Mouse (Mus musculus): ENCODE measurements at regions not wholly inside any gene's neighbourhood (a gene's known extent, or its start where the extent isn't known, plus 50 kb on each side); places are given as distances from the start of the nearest gene placed in this dataset.

DNA sequence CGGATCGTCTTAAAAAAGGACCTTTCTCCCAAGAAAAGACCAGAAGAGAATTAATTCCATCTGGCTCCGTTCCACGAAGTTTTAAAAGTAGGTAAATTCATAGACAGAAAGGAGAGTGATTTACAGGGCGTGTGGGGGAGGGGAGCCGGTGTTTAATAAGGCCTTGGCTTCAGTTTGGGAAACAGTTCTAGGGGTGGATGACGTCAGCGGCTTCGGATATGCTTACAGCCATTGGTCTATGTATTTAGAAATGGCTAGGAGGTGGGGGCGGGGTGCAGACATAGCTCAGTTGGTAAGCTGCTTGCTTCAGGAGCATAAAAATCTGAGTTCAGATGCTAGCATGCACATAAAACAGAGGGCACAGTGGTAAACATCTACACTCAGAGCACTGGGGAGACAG lies 127.0 kb downstream of the Gadd45g start:
- no peak for DNase-seq (ENCODE audit: low spot score)

DNA sequence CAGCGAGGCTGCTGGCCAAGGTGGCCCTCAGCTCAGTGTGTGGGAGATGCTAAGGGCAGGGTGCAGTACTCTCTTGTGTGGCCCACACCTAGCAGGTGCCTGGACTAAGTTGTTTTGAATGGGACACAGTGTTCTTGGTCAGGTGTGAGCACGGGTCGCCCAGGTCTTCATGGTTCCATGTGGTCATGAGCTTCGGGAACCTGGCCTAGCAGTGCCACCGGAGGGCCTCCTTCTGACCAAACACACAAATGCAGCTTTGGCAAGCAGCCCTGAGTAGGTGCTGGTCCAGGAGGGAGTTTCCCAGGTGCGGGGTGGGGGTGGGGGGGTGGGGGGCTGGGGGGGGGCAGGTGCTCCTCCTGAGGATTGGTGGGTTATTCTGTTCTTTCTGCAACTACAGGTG lies 127.6 kb downstream of the Gadd45g start:
- no peak for DNase-seq (ENCODE audit: low spot score)

DNA sequence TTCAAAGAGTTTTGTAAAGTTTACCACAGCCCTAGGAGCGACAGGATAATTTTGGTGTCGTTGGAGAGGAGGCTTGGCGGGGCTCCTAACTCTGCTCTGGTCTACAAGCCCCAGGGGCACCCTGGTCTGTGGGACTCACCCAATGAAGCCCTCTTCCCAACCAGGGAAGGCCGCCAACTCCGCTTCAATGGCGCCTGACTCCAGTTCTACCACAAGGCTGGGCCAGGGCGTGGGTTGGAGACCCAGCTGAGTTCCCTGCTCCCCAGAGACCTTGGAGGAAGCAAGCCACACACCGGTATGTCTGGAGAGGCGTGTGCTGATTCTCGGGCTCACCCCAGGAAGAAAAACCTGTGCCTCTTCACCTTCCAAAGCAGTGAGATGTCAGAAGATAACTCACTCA lies 128.9 kb downstream of the Gadd45g start:
- DNase-seq (ENCODE audit: low spot score), result no peak

DNA sequence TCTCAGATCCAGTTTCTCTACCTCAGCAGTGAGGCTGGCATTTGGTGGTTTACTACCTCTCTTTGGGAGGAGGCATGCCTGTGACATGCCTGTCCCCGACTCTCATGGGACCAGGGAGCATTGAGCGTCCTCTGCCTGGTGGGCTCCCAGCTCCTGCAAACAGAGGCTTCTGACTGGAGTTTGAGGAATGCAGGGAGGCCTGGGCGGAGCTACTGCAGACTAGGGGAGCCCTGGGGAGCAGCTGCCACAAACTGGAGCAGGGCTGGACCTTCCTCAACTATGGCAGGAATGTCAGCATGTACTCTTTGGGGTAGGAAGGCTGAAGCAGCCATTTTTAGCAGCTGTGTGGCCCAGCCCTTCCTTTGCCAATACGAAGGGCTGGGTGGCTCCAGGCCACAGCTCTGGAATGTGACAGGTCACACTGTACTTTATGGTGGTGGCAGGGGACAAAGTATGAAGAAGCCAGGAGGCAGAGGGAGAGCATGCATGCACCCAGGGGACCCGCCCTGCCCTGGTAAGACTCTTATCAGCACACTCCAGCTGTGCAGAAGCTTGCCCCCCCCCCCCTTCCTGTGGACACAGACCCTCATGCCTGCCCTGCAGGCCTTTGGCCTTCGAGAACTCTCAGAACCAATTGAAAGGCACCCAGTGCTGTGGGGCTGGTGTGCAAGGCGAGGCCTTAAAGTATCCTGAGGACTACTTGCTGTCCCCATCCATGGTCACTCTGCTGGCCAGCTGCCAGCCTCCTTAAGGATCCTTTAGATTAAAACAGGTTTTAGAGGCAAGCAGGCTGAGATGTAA lies 129.5 kb downstream of the Gadd45g start:
- DNase-seq (ENCODE audit: low spot score), result peak; percentile 50

DNA sequence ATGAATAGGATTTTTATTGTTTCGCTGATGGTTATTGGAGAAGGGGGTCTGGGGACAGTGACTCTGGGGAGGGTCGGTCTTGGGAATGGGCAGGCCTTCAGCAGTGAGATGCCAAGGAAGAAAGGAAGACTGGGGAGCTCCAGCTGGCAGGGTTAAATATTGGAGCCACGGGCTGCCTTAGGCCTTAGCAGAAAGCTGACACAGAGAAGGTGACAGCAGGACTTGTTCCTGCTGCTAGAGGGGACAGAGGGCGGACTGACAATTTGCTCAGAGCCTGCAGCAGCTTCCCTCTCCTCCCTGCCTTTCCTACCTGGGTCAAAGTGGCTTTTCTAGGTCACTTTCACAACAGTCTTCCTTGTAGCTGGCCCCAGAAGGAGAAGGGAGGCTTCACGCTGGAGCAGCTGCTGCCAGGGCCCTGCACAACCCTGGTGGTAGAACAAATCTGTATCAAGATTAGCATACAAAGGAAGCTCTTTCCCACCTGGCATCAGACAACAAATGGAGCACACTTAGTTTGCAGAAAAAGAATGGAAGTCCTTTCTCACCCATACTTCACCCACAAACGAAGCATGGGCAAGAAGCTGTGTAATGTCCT lies 130.2 kb downstream of the Gadd45g start:
- no peak for DNase-seq (ENCODE audit: low spot score)

DNA sequence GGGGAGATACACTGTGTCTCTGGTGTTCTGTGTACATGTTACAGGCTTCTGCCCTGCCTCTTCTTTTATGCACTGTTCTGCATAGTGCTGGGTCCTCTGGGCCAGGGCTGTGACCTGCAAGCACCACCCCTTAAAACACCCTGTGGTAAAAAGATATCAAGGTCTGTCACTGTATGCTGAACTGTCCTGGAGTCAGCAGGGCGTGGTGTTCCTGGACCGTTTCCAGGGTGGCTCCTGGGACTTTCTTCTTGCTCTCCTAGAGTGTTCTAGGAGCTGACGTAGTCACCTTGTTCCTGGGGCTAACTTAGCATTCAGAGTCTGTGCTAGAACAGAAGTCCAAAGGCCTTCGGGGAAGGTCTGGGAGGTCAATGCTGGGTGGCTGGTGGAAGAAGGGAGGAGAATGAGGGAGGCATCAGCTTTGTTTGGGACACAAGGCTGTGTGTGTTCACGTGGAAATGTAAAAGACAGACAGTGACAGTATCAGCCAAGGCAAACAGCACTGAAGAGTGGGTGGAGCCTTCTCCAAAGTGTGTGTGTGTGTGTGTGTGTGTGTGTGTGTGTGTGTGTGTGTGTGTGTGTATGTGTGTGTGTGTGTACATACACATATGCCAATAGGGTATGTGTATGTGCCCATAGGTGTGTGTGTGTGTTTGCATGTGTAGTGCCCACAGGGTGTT lies 133.0 kb downstream of the Gadd45g start:
- peak; percentile 40 for DNase-seq (ENCODE audit: low spot score)

DNA sequence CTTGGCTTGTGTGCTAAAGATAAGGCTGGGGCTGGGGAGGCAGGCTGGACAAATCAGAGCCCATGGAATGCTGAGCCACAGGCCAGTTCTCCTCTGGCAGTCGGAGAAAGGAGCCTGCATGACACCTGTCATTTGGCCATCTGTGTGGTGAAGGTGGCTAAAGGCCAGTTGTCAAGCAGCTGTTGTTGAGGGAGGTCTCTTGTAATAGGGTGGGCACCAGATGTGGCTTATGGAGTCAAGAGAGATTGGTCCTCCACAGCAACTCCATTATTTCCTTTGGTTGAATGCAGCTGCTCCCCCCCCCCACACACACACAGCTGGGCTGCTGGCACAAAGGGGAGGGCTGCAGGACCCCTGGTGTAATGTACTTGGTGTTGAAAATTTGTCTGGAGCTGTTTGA lies 133.9 kb downstream of the Gadd45g start:
- no peak for DNase-seq (ENCODE audit: low spot score)

DNA sequence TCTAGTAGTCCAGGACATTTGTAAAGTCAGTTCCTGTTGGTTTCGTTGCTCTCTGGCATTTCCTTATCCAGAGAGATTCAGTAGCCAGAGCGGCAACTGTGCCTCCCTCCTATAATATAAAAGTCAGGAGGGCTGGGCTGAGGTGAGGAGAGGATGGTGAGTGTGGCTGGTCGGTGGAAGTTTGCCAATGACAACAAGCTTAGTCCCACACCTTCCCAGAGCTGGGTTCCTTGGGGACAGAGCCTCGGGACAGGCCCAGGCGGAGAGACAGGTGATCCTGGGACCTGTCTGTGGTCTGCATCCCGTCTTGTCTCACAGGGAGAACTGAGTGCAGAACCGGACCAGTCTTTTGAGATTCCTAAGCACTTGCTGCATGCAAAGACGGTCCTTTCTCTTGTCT lies 136.5 kb downstream of the Gadd45g start:
- DNase-seq (ENCODE audit: low spot score), result no peak

DNA sequence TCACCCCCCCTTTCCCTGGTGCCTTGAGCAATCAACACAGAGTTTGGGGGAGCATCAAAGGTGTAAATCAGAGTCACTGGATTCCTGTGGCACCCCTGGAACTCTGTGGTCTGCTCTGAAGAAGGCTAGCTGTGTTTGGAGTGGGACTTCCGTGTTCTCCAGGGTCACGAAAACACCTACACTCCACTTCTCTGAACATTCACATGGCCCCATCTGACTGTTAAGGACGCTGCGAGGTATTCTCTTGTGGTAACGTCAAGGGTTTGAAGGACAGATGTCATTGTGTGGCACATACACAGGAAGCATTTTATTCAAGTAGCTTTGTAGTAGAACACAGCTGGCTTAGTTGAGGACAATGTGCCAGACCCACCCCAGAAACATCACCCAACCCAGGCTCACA lies 137.1 kb downstream of the Gadd45g start:
- DNase-seq (ENCODE audit: low spot score), result no peak

DNA sequence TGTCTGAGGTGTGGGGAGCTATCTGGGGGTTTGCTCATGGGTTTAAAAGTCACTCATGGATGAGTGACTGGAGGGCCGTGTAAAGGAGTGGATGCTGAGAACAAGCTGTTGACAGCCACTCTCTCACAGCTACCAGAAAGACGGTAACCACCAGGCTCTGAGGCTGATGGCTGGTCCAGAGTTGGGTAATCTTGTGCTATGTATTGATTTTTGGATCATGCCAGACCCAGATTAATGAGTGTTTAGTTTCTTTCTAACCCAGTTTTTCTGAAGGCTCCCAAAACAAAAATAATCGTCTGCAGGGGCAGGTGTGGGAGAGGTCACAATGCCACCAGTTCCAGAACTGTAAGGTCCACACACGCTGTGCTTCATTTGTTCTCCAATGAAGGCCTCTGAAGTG lies 144.9 kb downstream of the Gadd45g start:
- DNase-seq (ENCODE audit: low spot score), result no peak

DNA sequence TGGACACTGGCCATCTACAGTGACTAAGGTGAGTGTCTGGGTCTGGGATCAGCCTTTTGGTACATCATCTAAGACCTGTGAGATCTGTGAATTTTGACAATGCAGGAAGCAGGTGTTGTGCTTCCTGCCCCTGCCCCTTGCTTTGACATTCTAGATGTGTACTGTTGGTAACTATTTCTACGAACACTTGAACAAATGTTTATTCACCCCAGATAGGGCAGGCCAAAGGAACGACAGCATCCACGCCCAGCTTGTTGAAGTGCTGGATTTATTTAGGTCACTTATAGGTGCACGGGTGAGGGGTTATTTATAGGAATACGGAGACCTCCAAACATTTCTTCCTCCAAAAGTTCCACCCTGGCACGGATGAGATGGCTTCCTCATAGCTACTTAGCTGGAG lies 146.4 kb downstream of the Gadd45g start:
- DNase-seq (ENCODE audit: low spot score), result no peak

DNA sequence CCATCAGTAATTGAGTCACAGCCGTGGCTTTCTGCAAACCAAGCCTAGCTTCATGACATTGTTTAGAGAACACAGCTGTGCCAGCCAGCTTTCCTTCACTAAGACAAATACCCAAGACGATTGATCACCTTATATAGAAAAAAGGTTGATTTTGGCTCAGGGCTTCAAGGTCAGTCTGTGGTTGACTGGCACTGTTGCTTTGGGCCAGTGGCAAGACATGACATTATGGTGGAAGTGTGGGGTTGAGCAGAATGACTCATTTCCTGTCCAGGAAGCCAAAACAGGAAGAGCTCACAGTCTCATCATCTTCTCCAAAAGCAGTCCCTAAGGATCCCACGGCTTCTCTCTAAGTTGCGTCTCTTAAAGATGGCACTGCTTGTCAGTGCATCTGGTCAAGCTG lies 149.7 kb downstream of the Gadd45g start:
- DNase-seq (ENCODE audit: low spot score), result no peak

DNA sequence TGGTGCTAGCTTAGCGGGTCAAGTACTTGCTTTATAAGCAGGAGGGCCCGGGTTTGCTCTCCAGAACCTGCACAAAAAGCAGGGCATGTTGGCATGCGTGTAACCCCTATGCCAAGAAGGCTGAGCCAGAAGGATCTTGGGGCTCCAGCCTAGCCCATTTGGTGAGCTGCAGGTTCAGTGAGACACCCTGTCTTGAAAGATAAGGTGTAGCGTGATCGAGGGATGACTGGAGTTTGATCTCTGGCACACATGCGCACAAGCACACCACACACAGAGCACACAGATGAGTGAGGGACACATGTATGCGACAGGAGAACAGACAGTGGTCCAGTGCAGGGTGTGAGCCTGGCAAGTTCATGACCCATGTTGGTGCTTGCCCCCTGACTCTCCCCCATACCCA lies 152.1 kb downstream of the Gadd45g start:
- DNase-seq (ENCODE audit: low spot score), result no peak

DNA sequence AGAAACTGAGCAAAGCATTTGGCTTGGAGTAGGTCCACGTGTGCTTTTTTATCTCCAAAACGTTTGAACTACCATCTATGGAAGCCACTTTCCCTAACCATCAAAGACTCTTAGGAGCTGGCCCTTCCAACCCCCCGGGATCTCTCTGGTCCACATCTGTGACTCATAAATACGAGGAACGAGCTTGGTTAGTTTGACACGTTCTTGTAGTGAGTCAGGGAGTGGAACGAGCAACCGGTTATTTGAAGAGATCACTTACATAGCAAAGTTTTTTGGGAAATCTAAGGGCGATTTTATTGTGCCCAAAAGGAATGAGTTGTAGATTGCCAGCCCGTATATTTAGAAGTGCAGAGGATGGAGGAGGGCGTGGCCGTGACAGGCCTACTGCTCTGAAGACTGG lies 155.3 kb downstream of the Gadd45g start:
- no peak for DNase-seq (ENCODE audit: low spot score)

DNA sequence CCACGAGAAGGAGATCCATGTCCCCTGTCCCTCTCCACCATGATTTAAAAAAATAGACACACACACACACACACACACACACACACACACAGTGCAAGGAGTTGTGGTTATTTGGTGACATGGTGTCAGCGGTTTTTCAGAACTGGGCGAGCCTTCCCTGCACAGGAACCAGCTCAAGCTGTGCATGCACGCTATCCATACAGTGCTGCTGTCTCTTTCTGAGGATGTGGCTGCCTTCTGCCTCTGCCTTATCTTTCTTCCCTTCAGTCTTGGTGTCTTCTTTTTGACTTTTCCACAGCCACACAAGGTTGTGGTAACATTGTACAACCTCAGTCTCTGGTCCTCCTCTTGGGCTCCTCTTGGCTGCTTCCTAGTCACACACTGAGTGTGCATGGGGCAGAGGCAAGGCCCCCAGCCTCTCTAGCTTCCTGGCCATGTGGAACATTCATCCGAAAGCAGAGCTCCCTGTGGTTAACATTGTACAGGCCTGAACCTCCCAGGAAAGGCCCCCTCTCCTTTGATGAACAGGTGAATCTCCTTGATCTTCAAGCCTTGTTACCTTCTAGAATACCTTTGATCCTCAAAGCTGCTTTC lies 157.6 kb downstream of the Gadd45g start:
- DNase-seq (ENCODE audit: low spot score), result no peak

DNA sequence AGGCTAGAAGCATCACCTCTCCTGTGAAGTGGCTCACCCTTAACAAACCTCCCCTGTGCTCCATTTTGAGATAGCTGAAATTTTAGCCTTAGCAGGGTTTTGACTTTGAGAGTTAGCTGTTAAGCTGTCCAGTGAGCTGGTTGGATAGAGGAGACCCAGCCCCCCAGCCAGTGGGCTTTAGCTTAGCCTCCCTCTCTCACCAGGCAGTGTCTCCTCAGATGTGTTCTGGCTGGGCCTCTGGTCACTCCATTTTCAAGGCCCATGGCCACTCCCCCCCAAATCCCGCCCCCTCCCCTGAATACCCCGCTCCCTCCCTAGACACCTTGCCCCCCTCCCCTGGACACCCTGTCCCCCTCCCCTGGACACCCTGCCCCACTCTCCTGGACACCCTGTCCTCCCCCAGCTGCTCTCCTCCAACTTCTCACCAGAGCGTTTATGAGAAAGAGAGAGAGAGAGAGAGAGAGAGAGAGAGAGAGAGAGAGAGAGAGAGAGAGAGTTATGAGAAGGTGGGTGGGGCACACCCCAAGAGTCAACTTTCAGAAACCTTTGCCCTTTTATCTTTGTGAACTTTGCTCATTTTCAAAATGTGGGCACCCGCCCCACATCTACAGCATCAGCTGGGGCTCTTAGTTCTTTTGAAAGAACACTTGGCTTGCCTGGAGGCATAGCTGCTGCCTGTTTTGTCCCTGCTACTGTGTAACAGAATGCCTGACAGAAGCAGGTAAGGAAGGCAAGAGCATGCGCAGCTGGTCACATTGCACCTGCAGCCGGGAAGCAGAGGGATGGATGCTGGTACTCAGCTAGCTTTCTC lies 161.3 kb downstream of the Gadd45g start:
- DNase-seq (ENCODE audit: low spot score), result no peak

DNA sequence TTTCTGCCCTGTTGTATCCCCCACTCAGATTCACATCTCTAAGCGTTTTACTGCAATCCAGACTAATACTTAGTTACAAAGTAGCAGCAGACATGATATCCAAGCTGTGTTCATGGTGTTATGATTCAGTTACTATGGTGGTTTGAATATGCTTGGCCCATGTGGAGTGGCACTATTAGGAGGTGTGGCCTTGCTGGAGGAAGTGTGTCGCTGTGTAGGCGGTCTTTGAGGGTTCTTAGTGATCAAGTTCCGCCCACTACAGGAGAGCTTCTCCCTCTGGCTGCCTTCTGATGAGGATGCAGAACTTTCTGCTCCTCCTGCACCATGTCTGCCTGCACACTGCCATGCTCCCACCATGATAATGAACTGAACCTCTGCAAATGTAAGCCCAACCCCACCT lies 162.8 kb downstream of the Gadd45g start:
- DNase-seq (ENCODE audit: low spot score), result no peak

DNA sequence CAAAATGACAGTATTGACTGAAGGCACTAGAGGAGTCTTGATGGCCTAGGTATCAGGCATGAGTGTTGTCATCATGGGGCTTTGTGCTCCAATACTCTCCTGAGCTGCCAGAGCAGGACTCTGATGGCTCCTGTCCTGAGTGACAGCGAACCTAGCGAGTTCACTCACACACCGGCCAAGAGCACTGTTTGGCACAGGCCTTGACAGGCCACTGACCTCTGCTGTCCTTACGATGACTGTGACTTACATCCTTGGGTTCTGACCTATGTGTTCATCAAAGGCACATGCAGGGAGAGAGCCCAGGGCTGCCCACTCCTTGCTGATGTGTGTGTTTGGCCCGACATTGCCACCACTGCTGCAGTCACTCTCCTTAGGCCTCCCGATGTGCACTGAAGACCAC lies 163.3 kb downstream of the Gadd45g start:
- DNase-seq (ENCODE audit: low spot score), result no peak

DNA sequence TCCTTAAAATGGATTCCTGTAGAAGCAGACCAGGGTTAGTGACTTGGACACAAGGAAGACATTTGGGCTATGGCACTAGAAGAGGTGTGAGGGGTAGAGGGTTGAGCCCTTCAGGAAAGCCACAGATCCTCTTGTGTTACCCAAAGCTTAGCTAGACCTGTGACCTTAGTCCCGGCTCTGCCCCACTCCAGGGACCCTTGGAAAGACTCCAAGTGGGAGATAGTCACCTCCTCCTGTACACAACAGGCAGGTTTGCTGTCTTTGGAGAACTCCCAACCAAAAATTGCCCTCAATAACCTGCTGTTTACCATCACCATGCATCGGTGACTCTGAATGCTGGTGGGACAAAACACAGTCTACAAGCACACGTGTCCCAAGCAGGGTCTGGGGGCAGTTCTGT lies 164.5 kb downstream of the Gadd45g start:
- DNase-seq (ENCODE audit: low spot score), result no peak

DNA sequence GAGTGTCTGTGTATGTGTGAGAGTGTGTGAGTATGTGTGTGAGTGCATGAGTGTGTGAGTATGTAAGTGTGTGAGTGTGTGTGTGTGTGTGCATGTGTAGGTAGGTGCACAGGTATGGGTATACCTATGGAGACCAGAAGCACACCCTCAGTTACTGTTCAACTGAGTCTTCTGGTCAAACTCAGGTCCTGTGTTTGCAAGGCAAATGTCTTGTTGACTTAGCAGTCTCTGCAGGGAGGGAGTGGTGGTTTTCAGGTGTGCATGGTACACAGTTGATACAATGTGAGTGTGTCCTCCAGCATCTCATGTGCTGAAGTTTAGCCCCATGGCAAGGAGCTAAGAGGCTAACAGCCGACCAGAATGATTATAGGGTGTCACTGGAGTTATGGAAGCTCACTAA lies 166.7 kb downstream of the Gadd45g start:
- no peak for DNase-seq (ENCODE audit: low spot score)

DNA sequence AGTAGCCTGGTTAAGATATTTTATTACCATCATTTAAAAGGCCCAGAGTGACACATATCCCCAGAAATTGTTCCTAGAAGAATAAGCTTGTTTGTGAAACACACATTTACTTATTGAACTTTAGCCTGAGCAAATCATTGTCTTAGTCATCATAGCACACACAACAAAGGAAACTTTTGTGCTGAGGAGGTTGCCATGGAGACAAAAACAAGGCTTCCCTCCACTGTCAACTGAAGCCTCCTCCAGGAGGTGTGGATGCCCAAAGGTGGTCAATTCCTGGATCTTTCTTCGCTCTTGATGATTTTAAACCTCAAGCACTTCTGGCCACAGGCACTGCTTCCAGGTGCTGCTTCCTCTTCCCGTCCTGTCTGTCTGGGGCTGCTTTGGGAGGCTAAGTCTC lies 167.3 kb downstream of the Gadd45g start:
- DNase-seq (ENCODE audit: low spot score), result peak; percentile 29

DNA sequence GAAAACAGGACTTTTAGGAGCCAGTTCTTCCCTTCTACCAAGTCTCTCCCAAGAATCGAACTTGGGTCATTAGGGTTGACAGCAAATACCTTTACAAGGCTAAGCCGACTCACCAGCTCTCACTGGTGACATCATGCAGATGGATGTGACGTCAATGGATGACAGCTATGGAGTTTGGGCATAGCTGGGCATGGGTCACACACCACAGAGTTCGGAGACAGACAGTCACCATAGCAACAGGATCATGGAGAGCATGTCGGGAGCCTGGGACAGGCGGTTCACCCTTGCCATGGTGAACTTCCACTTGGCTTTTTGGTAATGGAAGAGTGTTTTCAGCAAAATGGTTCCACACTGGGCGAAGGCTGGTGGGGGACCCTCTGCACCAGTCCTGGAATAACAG lies 168.1 kb downstream of the Gadd45g start:
- DNase-seq (ENCODE audit: low spot score), result no peak
